Mouse (Mus musculus) cerebellum, postnatal 14 days (tissue): ENCODE measurements around the gene Glo1.
A peak's percentile ranks its signal among the peaks of the same experiment; 100 is the strongest.
"Not testable (repeated sequence)": the region's sequence is repeated elsewhere in the genome, so short reads cannot be mapped to it uniquely, and the experiment has no call there.

Source experiments
- DNase-seq, 2 experiments: peaks; one replicate each; pipeline ENCODE4 v3.0.0; 2021; ENCODE audit warnings: mixed read lengths in 2 of 2

Glo1 gene

DNA sequence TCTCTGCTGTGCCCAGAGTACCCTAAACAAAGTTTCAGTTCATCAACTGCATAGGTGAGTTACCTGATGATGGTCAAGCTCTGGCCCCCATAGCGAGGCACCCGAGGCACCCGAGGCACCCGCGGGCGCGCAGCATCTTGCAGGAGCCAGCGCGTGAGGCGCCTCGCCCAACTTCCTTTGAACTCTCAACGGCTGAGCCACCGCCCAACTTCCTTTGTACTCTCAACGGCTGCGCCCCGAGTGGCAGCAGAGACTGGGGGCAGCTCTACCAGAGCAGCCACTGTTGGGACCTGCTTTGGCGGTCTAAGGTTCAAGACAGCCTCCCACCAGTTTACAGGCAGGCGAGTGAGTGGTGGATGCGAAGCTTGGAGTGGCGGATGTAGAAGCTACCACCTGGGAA lies at the start of gene Glo1:
Glo1 (minus strand) TSS at position 153 of the 400 bp plus-strand sequence.
- DNase-seq = not testable (repeated sequence)

DNA sequence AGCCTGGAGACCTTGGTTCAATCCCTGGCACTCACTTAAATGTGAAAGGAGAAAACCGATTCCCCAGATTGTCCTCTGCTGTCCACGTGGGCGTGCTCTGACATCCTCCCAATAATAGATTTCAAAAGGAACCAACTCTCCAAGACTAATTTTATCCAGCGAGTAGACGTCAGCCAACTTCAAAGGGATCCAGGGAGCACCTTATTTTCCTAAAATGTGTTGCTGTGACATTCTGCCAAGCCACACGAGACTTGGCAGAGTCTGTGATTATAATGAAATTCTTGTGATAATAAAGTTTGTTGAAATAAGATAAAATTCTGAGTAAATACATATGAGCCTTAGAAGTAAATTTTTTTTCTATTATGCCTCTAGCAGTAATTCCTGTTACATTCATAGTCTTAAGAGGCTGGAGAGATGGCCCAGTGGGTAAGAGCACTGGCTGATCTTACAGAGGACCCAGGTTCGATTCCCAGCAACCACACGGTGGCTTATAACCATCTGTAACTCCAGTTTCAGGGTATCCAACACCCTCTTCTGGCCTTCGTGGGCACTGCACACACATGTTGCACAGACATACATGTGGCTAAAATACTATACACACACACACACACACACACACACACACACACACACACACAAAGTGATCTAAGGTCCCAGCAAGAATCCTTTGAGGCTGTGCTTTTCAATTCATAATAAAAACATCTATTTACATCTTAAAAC lies 48.5 kb upstream of the Glo1 start:
- DNase-seq = no peak

- no peak for DNase-seq
Measured at GRCm38 (mm10) chr17:30673023-30673422, 46.4 kb upstream of the Glo1 start.

GRCm38 (mm10) chr17:30672556-30672955 lies 45.9 kb upstream of the Glo1 start:
- DNase-seq = no peak

GRCm38 (mm10) chr17:30664856-30665255 lies 38.2 kb upstream of the Glo1 start:
- DNase-seq = no peak

DNA sequence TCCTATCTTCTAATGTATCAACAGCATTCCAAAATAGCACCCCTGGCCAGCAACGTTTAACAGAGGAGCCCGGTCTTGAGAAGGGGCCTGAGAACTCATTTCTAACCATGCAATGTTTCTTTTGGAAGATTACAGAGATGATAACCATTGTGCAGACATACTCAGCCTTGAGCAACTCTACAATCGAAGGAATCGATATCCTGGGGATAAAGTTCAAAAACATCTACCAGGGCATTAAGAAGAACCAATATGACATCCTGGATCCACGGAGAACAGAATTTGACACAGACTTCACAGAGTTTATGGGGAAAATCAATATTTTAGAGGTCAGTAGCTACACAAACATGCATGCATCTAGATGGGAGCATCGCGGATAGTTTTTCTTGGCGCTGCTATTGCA lies 36.5 kb upstream of the Glo1 start:
- DNase-seq = no peak

DNA sequence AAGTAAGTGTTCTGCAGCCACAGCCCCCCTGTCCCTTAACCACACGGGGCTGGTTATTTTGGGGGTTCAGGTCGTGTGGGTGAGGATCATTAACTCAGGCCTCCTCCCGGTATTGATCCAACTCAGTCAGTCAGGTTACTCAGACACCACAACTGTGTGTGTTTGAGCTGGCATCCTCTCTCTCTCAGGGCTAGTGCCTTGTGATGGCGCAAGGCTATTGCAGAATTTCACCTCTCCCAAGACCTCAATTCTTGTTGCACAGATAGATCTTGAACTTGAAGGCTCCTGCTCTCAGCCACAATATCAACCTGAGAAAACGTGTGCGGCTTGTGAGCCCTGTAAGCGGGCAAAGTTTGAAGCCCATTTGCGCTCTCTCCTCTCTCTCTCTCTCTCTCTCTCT lies 35.5 kb upstream of the Glo1 start:
- no peak for DNase-seq

GRCm38 (mm10) chr17:30658152-30658544 lies 31.5 kb upstream of the Glo1 start:
- peak; percentile 53 to 62 for DNase-seq

DNA sequence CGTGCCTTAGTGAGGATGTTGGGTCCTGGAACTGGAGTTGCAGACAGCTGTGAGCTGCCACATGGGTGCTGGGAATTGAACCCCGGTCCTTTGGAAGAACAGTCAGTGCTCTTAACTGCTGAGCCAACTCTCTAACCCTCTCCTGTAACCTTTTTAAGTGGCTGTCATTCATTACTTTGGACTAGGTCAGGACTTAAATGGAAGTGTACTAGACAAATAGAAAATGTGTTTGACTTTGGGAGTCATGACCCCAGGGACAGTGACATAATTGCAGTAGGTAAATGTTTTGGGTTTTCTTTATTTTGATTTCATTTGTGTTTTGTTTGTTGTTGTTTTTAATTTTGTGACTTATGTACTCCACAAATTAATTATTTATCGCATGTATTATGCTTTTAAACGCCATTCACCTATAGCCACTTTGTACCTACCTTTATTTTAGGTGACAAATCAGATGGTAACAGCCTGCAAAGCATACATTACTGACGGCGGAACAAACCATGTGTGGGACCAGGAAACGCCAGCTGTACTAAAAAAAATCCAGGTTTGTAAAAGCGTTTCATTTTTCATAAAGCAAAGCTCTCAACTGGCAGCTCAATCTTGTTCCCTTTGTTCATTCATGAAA lies 31.0 kb upstream of the Glo1 start:
- DNase-seq = no peak

DNA sequence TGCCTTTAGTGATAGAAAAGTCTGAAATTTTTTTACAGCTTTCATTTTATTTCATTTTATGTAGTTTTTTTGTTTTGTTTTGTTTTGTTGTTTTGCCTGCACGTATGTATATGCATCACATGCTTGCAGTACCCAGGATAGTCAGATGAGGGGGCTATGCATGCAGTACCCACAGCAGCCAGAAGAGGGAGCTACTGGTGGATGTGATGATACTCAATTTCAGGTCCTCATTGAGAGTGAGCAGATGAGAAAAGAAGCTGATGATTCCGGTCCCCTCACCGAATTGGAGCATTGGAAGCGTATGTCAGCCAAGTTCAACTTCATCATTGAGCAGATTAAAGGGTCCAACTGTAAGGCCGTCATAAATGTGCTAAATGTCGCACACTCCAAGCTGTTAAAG lies 26.3 kb upstream of the Glo1 start:
- DNase-seq = peak; percentile 25 to 57

GRCm38 (mm10) chr17:30648770-30649169 lies 22.1 kb upstream of the Glo1 start:
- no peak for DNase-seq

DNA sequence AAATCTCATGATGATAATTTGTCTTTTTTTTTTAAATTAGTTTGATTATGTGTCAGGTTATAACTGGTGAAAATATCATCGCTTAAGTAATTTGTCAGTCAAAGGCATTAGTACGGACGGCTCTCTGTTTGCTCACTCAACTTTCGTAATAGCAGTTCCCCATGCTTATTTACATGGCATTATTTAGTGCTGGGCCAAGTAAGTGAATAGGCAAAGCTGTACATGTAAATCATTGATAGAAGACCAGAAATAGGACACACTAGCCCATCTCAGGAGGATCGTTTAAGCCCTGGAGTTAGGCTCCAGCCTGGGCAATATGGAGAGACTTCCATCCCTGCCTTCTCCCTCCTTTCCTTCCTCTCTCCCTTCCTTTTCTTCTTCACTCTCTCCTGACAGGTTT lies 14.2 kb upstream of the Glo1 start:
- no peak for DNase-seq

- no peak for DNase-seq
Measured at GRCm38 (mm10) chr17:30638996-30639395, 12.3 kb upstream of the Glo1 start.

DNA sequence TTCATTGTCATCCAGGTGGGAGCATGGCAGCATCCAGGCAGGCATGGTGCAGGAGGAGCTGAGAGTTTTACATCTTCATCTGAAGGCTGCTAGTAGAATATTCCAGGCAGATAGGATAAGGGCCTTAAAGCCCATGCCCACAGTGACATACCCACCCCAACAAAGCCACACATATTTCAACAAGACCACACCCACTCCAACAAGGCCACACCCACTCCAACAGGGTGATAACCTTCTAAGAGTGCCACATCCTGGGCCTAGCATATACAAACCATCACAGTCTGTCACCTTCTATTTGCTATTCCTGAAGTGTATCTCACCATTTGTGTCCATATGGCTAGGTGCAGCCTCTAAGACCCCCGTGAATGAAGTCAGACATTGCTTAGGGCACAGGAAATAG lies 11.0 kb upstream of the Glo1 start:
- DNase-seq = no peak

GRCm38 (mm10) chr17:30635367-30635766 lies 8.7 kb upstream of the Glo1 start:
- DNase-seq = peak in 1 of 2 experiments; percentile 45

DNA sequence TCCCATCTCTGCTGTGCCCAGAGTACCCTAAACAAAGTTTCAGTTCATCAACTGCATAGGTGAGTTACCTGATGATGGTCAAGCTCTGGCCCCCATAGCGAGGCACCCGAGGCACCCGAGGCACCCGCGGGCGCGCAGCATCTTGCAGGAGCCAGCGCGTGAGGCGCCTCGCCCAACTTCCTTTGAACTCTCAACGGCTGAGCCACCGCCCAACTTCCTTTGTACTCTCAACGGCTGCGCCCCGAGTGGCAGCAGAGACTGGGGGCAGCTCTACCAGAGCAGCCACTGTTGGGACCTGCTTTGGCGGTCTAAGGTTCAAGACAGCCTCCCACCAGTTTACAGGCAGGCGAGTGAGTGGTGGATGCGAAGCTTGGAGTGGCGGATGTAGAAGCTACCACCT lies 2.5 kb downstream of the Glo1 start, which contains the start of gene Dnah8:
Dnah8 (plus strand) TSS at position 223 of the 400 bp plus-strand sequence.
- not testable (repeated sequence) for DNase-seq

- no peak for DNase-seq
Measured at GRCm38 (mm10) chr17:30623200-30623599, 3.5 kb downstream of the Glo1 start.

- no peak for DNase-seq
Measured at GRCm38 (mm10) chr17:30621450-30621849, 5.2 kb downstream of the Glo1 start.

GRCm38 (mm10) chr17:30620548-30620947 lies 6.1 kb downstream of the Glo1 start:
- no peak for DNase-seq

DNA sequence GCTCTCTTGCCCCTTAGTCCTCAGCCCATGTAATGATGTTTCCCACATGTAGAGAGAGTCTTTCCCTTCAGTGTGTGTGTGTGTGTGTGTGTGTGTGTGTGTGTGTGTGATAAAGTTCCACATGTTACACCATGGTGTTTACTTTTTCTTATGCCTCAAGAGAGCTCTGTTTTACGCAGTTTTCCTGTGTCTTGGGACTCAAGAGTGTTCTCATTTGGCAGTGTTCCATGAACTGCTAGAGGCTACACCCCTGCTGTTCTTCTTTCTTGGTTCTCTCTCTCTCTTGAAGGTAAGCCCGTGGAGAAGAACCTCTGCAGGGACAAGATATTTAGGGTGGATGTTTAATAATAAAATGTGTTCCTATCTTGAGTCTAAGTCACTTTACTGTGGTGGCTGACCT lies 7.5 kb downstream of the Glo1 start:
- no peak for DNase-seq

DNA sequence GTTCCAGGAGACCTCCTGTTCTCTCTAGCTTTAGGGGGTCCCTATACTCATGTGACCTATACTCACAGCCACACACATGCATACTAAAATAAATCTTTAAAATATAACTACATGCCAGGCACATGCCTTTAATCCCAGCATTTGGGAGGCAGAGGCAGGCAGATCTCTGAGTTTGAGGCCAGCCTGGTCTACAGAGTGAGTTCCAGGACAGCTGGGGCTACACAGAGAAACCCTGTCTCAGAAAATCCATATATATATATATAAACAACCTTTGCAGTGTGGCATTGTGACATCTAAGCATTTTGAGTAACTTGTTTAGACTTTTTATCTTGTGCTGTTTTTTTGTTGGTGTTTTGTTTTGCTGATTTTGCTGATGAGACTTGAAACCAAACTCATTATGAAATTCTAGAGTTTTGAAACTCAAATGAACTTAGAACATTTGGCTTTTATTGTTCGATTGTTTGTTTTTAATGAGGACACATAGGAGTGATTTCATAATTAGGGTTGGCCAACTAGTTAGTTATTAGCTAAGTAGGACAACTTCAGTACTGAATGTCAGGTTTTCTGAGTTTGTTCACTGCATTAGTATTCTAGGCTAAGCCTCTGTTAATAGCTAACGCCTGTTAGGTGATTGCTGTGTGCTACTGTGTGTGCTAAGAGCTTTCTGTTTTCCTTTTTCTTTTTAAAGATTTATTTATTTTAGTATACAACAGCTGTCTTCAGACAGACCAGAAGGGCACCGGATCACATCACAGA lies 8.4 kb downstream of the Glo1 start:
- DNase-seq = no peak

- no peak for DNase-seq
Measured at GRCm38 (mm10) chr17:30616203-30616602, 10.5 kb downstream of the Glo1 start.

DNA sequence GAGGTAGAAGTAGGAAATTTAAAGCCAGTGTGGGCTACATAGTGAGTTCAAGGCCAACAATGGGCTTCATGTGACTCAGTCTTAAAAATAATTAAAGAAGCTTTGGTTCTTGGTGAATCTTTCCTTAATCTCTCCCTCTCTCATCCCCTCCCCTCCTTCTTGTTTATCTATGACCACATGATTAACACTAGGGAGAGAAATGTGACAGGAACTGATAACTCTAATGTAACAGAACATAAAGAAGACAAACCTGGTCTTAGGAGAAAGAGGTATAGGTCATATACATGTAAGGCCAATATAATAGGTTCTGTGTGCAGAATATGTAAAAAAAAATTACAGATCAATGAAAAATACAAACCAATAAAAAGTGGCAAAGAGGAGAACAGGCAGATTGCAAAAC lies 13.3 kb downstream of the Glo1 start:
- no peak for DNase-seq
